Mouse (Mus musculus) lung, embryonic 14.5 days (tissue): ENCODE data around the gene Tagln3. TPM values are rescaled to one million over a fixed set of nuclear protein-coding genes. Genes with fewer than 3 reads are reported as not detected.
A peak's percentile ranks its signal among the peaks of the same experiment; 100 is the strongest.

Experiments used
- ATAC-seq: fragments of 200-750 bp; cut with Nextera tagmentation; 2 replicates; pipeline ENCODE4 v1.8.0; 2017; ENCODE audit warnings: mild to moderate bottlenecking, moderate TSS enrichment, moderate library complexity; ENCODE audit not compliant: insufficient read depth
- DNase-seq: peaks from one replicate; pipeline ENCODE4 v3.0.0-alpha.2; 2015
- H3K27ac ChIP-seq: fragments of 300-500 bp; sonication (generic); 2 replicates; pipeline ENCODE4 v1.5.1; 2014; ENCODE audit warnings: low read depth, mild to moderate bottlenecking, moderate library complexity
- H3K27me3 ChIP-seq: fragments of 300-500 bp; sonication (generic); 2 replicates; pipeline ENCODE4 v1.6.1; 2014; ENCODE audit warnings: low read length, control low read depth; ENCODE audit not compliant: insufficient read depth
- H3K36me3 ChIP-seq: fragments of 300-500 bp; sonication (generic); 2 replicates; pipeline ENCODE4 v1.6.1; 2014; ENCODE audit warnings: control low read depth; ENCODE audit not compliant: insufficient read depth
- H3K4me1 ChIP-seq: fragments of 300-500 bp; sonication (generic); 2 replicates; pipeline ENCODE4 v1.6.1; 2014; ENCODE audit warnings: antibody characterized with exemption, control low read depth; ENCODE audit not compliant: insufficient read depth
- H3K4me2 ChIP-seq: fragments of 300-500 bp; sonication (generic); 2 replicates; pipeline ENCODE4 v1.6.1; 2014; ENCODE audit warnings: mild to moderate bottlenecking
- H3K4me3 ChIP-seq: fragments of 300-500 bp; sonication (generic); 2 replicates; pipeline ENCODE4 v1.5.1; 2014; ENCODE audit warnings: low read depth, low read length
- H3K9ac ChIP-seq: fragments of 300-500 bp; sonication (generic); 2 replicates; pipeline ENCODE4 v1.6.1; 2014
- H3K9me3 ChIP-seq: fragments of 300-500 bp; sonication (generic); 2 replicates; pipeline ENCODE4 v1.6.1; 2016; ENCODE audit warnings: low read depth, low read length, control low read depth
- CTCF ChIP-seq: IDR thresholded peaks from 2 replicates; pipeline ENCODE4 v1.5.1; 2016; ENCODE audit warnings: antibody characterized with exemption, low read depth
- WGBS: fragments of 180-500 bp; shearing (Covaris S2); extraction: QIAGEN DNeasy Blood & Tissue Kit; methylation state at CpG from one replicate; pipeline ENCODE4 v1.1.7; 2014; 5-methylcytosine and 5-hydroxymethylcytosine counted together
- polyA plus RNA-seq: library from polyadenylated mRNA; unstranded; fragments of >200 nt; fragmentation: Nextera tagmentation; extraction: Ambion mirVana; gene quantifications from 2 replicates; pipeline ENCODE4 v1.2.1, GENCODE M21; 2014

Tagln3 gene
- polyA plus RNA-seq, 1 experiment from 2014 or later: 5.2 TPM

GRCm38 (mm10) chr16:45742615-45743476, 18.4 kb upstream of the Tagln3 start, which contains the start of gene Abhd10:
Abhd10 (minus strand) TSS chr16:45742955.
- no peak for TF ChIP-seq CTCF
- peak within 1 kb of the TSS; percentile 76 for H3K4me3 ChIP-seq
- H3K27ac ChIP-seq: peak within 1 kb of the TSS; percentile 96
- H3K9ac ChIP-seq: peak within 1 kb of the TSS; percentile 94
- DNase-seq (peak; percentile 92), ATAC-seq (peak; percentile 97)
- under 1% methylated on average over 51 of the region's 51 CpGs for WGBS
- no peaks in the 10 kb centered on the region for H3K27me3 ChIP-seq
- H3K9me3 ChIP-seq: no peaks in the 10 kb centered on the region
- H3K4me2 ChIP-seq: peak within 1 kb of the TSS; percentile 67
- no peaks in the 10 kb centered on the region for H3K4me1 ChIP-seq
- H3K36me3 ChIP-seq: peaks cover 18% of the 10 kb centered on the region

DNA sequence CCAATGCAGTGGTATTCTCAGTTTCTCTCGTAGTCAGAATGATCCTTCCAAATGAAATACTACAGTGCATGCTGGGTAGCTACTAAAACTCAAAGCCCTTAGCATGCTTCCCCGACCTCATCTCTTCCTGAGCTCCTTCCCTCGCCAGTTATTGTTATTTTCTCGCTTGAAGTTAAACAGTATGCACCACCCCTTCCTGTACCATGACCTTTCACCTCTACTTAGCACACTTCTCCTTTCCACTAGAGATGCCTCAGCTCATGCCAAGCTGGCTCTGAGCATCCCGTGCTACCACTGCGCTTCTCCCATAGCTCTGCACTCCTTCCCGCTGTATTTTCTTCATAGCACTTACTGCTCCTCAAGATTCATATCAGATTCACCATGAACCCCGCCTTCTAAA, 13.5 kb upstream of the Tagln3 start:
- Histone ChIP-seq H3K4me1 (no peaks in the 10 kb centered on the region), H3K9ac (no peak overlapping the region), H3K27ac (no peak overlapping the region), H3K4me2 (no peak overlapping the region), H3K4me3 (no peak overlapping the region), H3K9me3 (no peaks in the 10 kb centered on the region), H3K36me3 (peaks cover 48% of the 10 kb centered on the region), H3K27me3 (no peaks in the 10 kb centered on the region)
- no peak for TF ChIP-seq CTCF
- 83% methylated on average over 8 of the region's 8 CpGs for WGBS
- no peak for ATAC-seq
- DNase-seq: no peak

- Histone ChIP-seq H3K27ac (no peak overlapping the region), H3K9ac (no peak overlapping the region), H3K36me3 (peaks cover 56% of the 10 kb centered on the region), H3K4me1 (no peaks in the 10 kb centered on the region), H3K4me3 (no peak overlapping the region), H3K9me3 (no peaks in the 10 kb centered on the region), H3K27me3 (no peaks in the 10 kb centered on the region), H3K4me2 (no peak overlapping the region)
- no peak for ATAC-seq
- 91% methylated on average over 3 of the region's 3 CpGs for WGBS
- TF ChIP-seq CTCF: no peak
- DNase-seq: no peak
Observed at GRCm38 (mm10) chr16:45736724-45737123, 12.3 kb upstream of the Tagln3 start.

DNA sequence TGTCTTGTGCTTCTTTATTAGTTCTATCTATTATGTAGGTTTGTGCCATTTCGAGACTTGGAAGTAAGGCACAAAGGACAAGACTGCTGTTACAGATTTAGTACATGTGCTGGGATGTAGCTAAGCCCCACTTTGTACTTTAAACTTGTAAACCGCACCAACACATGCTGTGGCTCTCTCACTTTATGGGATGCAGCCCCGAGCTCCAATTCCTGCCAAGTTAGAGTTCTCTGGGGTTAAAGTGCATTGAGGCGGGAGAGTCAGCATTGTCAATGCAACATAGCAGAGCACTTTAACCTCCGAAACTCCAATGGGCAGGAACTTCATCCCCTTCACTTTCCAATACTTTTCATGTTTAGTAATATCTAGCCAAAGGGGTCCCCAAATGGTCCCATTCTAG, 4.8 kb upstream of the Tagln3 start:
- no peak for ATAC-seq

GRCm38 (mm10) chr16:45724742-45725102, 314 bp upstream of the Tagln3 start:
- TF ChIP-seq CTCF: no peak
- Histone ChIP-seq H3K4me2 (peak overlapping the region; percentile 94), H3K9me3 (no peaks in the 10 kb centered on the region), H3K4me3 (peak overlapping the region; percentile 53), H3K36me3 (peaks cover 9% of the 10 kb centered on the region), H3K27me3 (no peaks in the 10 kb centered on the region), H3K27ac (no peak overlapping the region), H3K4me1 (no peaks in the 10 kb centered on the region), H3K9ac (peak overlapping the region; percentile 64)
- WGBS: 1% methylated on average over 10 of the region's 10 CpGs
- peak; percentile 39 for DNase-seq
- peak; percentile 67 for ATAC-seq

More for the DNA sequence above, 4.8 kb upstream of the Tagln3 start:
- TF ChIP-seq CTCF: no peak
- Histone ChIP-seq H3K4me3 (no peak overlapping the region), H3K27ac (no peak overlapping the region), H3K4me2 (no peak overlapping the region), H3K9me3 (no peaks in the 10 kb centered on the region), H3K36me3 (peaks cover 42% of the 10 kb centered on the region), H3K27me3 (no peaks in the 10 kb centered on the region), H3K4me1 (no peaks in the 10 kb centered on the region), H3K9ac (no peak overlapping the region)
- DNase-seq: no peak
- WGBS: 82% methylated on average over 5 of the region's 5 CpGs

- peak; percentile 11 for DNase-seq
- ATAC-seq: peak; percentile 5; the same call in 1 of the 2 replicates
- WGBS: 56% methylated on average over 6 of the region's 6 CpGs
- peak overlapping the region; percentile 94 for H3K4me2 ChIP-seq
- H3K4me3 ChIP-seq: peak overlapping the region; percentile 53
- H3K36me3 ChIP-seq: 0 out of 2 replicates have a peak, but pooled peaks cover 1% of the 10 kb centered on the region
- no peaks in the 10 kb centered on the region for H3K4me1 ChIP-seq
- no peak for TF ChIP-seq CTCF
- H3K9ac ChIP-seq: peak overlapping the region; percentile 64
- H3K27ac ChIP-seq: no peak overlapping the region
- no peaks in the 10 kb centered on the region for H3K9me3 ChIP-seq
- no peaks in the 10 kb centered on the region for H3K27me3 ChIP-seq
Observed at GRCm38 (mm10) chr16:45723172-45723901, 1.1 kb downstream of the Tagln3 start.

- Histone ChIP-seq H3K36me3 (no peaks in the 10 kb centered on the region), H3K4me1 (no peaks in the 10 kb centered on the region), H3K27ac (no peak overlapping the region), H3K9me3 (no peaks in the 10 kb centered on the region), H3K4me2 (no peak overlapping the region), H3K9ac (no peak overlapping the region), H3K4me3 (no peak overlapping the region), H3K27me3 (no peaks in the 10 kb centered on the region)
- no peak for ATAC-seq
- TF ChIP-seq CTCF: no peak
- 52% methylated on average over 3 of the region's 3 CpGs for WGBS
- no peak for DNase-seq
Observed at GRCm38 (mm10) chr16:45722460-45722951, 1.9 kb downstream of the Tagln3 start.
